Mouse (Mus musculus) frontal cortex, postnatal 10 days (tissue): Measurements from ENCODE around the gene Retreg3.
"Not testable (repeated sequence)": the region's sequence is repeated elsewhere in the genome, so short reads cannot be mapped to it uniquely, and the experiment has no call there.

Source experiments
- DNase-seq, 2 experiments: peaks; one replicate each; pipeline ENCODE4 v3.0.0; 2022; ENCODE audit warnings: low spot score in 2 of 2, mixed read lengths in 1 of 2

The Retreg3 gene

GRCm38 (mm10) chr11:101119761-101120544, at the start of gene Retreg3, which contains the start of gene Tubg1:
Gene Retreg3 (minus strand): TSS chr11:101119893.
Gene Tubg1 (plus strand): TSS chr11:101119938.
- peak; percentile 98 to 99 for DNase-seq

GRCm38 (mm10) chr11:101168301-101168980, 48.7 kb upstream of the Retreg3 start:
- DNase-seq: no peak

- DNase-seq: no peak
These were observed 48.2 kb upstream of the Retreg3 start for GRCm38 (mm10) chr11:101167963-101168300.

GRCm38 (mm10) chr11:101167211-101167962, 47.7 kb upstream of the Retreg3 start:
- no peak for DNase-seq

GRCm38 (mm10) chr11:101166357-101166756, 46.7 kb upstream of the Retreg3 start:
- no peak for DNase-seq

- DNase-seq: no peak
These were observed 45.2 kb upstream of the Retreg3 start for GRCm38 (mm10) chr11:101164677-101165580.

GRCm38 (mm10) chr11:101164351-101164665, 44.6 kb upstream of the Retreg3 start:
- DNase-seq: no peak

- DNase-seq: no peak
These were observed 44.0 kb upstream of the Retreg3 start for GRCm38 (mm10) chr11:101163476-101164350.

- DNase-seq: no peak
These were observed 43.1 kb upstream of the Retreg3 start for GRCm38 (mm10) chr11:101162772-101163171.

GRCm38 (mm10) chr11:101162301-101162700, 42.6 kb upstream of the Retreg3 start:
- DNase-seq: no peak

- DNase-seq: no peak
These were observed 41.9 kb upstream of the Retreg3 start for GRCm38 (mm10) chr11:101161551-101161950.

- not testable (repeated sequence) for DNase-seq
These were observed 41.4 kb upstream of the Retreg3 start for GRCm38 (mm10) chr11:101160981-101161505.

- DNase-seq: not testable (repeated sequence)
These were observed 40.5 kb upstream of the Retreg3 start for GRCm38 (mm10) chr11:101160151-101160550.

GRCm38 (mm10) chr11:101155728-101156371, 36.2 kb upstream of the Retreg3 start, which contains the start of gene Tubg2:
Gene Tubg2 (plus strand): TSS chr11:101155907.
- DNase-seq: peak; percentile 69 to 72

GRCm38 (mm10) chr11:101155151-101155550, 35.5 kb upstream of the Retreg3 start:
- DNase-seq: no peak

- no peak for DNase-seq
These were observed 35.0 kb upstream of the Retreg3 start for GRCm38 (mm10) chr11:101154648-101155047.

GRCm38 (mm10) chr11:101152825-101153224, 33.1 kb upstream of the Retreg3 start:
- no peak for DNase-seq

- no peak for DNase-seq
These were observed 31.4 kb upstream of the Retreg3 start for GRCm38 (mm10) chr11:101151063-101151462.
